Comparison of ENCODE assay signal across 9 mouse cellular contexts in the genomic region with DNA sequence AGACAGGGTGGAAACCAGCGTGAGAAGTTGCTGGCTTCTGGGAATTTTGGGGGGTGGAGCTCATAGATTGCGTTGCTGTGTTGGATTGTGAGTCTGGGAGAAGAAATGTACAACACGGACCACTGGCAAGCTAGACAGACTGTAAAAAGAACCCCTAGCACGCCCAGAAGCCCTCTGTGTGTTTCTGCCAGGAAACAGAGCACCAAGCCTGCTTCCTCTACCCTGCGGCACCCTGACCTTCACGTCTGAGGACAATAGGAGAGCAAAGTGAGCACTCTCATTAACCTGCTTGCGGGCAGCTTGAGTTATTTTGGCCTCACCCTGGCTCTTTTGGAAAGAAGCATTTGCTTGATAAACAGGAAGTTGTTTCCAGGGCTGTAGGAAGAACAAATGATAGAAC.
DNase-seq lines count a peak whose midpoint lies in the region; ATAC-seq lines count a peak whose summit lies in the region.
"Had no signal": no experiment of that assay in that cellular context is flagged by ENCODE, and none has a peak within 500 bp of the region (broad histone marks: within the 10 kb centered on the region; RNA-seq: fewer than 3 reads in every experiment).

No protein-coding gene starts in this region.

- WGBS in limb, embryonic 12.5 days: 59% methylated on average over 7 of the region's 7 CpGs
- 77% methylated on average over 7 of the region's 7 CpGs for WGBS in forebrain, embryonic 14.5 days

- H3K27me3 ChIP-seq in limb, embryonic 12.5 days: no peaks in the 10 kb centered on the region
- no peaks in the 10 kb centered on the region for H3K27me3 ChIP-seq in forebrain, embryonic 14.5 days (replicated peaks; ENCODE audit: control insufficient read depth, insufficient read depth, low read length)

- no peak overlapping the region for H3K9ac ChIP-seq in limb, embryonic 12.5 days (replicated peaks)
- no peak overlapping the region for H3K9ac ChIP-seq in forebrain, embryonic 14.5 days (ENCODE audit: low read length)

- H3K4me2 ChIP-seq in limb, embryonic 12.5 days: no peak overlapping the region
- no peak overlapping the region for H3K4me2 ChIP-seq in forebrain, embryonic 14.5 days (ENCODE audit: low read length)

- H3K4me3 ChIP-seq in limb, embryonic 12.5 days (replicated peaks): no peak overlapping the region
- no peak overlapping the region for H3K4me3 ChIP-seq in forebrain, embryonic 14.5 days (ENCODE audit: low read depth, low read length)

- no peaks in the 10 kb centered on the region for H3K9me3 ChIP-seq in limb, embryonic 12.5 days
- no peaks in the 10 kb centered on the region for H3K9me3 ChIP-seq in forebrain, embryonic 14.5 days (replicated peaks; ENCODE audit: control insufficient read depth, low read length)

- H3K4me1 ChIP-seq in limb, embryonic 12.5 days (replicated peaks): peaks cover 27% of the 10 kb centered on the region
- peaks cover 4% of the 10 kb centered on the region; the same call in 1 of the 2 replicates for H3K4me1 ChIP-seq in forebrain, embryonic 14.5 days (ENCODE audit: control insufficient read depth, insufficient read depth, low read length)

- DNase-seq in adrenal gland, postnatal 10 days: peak; percentile 39
- DNase-seq in heart, postnatal 10 days: peak; percentile 65
- DNase-seq in forebrain, embryonic 14.5 days (ENCODE audit: low spot score): no peak
- no peak for DNase-seq in gastrocnemius, postnatal 36 days
- DNase-seq in urinary bladder, adult 18-20 months (ENCODE audit: low spot score in 2 of 2): no peak
- DNase-seq: spleen, adult 18-20 months had no signal

- H3K27ac ChIP-seq in limb, embryonic 12.5 days: peak overlapping the region; percentile 62
- no peak overlapping the region for H3K27ac ChIP-seq in forebrain, embryonic 14.5 days (ENCODE audit: low read depth, low read length)

- peak; percentile 35 for ATAC-seq in CD4-positive, CD25-positive, alpha-beta regulatory T cell, adult 4 months
- ATAC-seq in limb, embryonic 12.5 days (ENCODE audit: insufficient number of reproducible peaks, insufficient read depth, low FRiP score, low TSS enrichment, low read depth): no peak
- ATAC-seq in forebrain, embryonic 14.5 days: no peak
- no peak for ATAC-seq in megakaryocyte-erythroid progenitor cell, adult 5-6 weeks (replicated peaks; ENCODE audit: low FRiP score, low TSS enrichment, poor library complexity, severe bottlenecking)

- no peaks in the 10 kb centered on the region for H3K36me3 ChIP-seq in limb, embryonic 12.5 days
- H3K36me3 ChIP-seq in forebrain, embryonic 14.5 days (ENCODE audit: control insufficient read depth, insufficient read depth, low read length): no peaks in the 10 kb centered on the region

- intact Hi-C loops in heart, postnatal 10 days (cut with DNase I): no loop called here
- intact Hi-C loops in gastrocnemius, postnatal 36 days (cut with DNase I): no loop called here

Comparison
In these comparisons a context has a peak if more than half of its experiments do, and no peak if none do; other contexts are left out.
1. DNase-seq: peak in adrenal gland, postnatal 10 days (single experiment) and heart, postnatal 10 days (2 of 2); none in forebrain, embryonic 14.5 days (single experiment), gastrocnemius, postnatal 36 days (0 of 2) and urinary bladder, adult 18-20 months (0 of 2).